In genomic region chr7:135585125-135585687, GRCm38 (mm10) we compare ENCODE assay signal across 44 mouse cellular contexts. TPM values are rescaled to one million over a fixed set of nuclear protein-coding genes. Genes with fewer than 3 reads are reported as not detected.
"Had no signal": no experiment of that assay in that cellular context is flagged by ENCODE, and none has a peak within 500 bp of the region (broad histone marks: within the 10 kb centered on the region; RNA-seq: fewer than 3 reads in every experiment).

No protein-coding gene starts in this region.

- H3K9me3 ChIP-seq: limb, embryonic 10.5 days; limb, embryonic 12.5 days; limb, embryonic 13.5 days; limb, embryonic 15.5 days; liver, embryonic 12.5 days; liver, embryonic 13.5 days; liver, embryonic 15.5 days; lung, embryonic 15.5 days; megakaryocyte, embryonic 14.5 days; midbrain, embryonic 10.5 days; midbrain, embryonic 12.5 days; midbrain, embryonic 15.5 days; neural tube, embryonic 12.5 days had no signal

- H3K27ac ChIP-seq: limb, embryonic 10.5 days; limb, embryonic 12.5 days; limb, embryonic 13.5 days; limb, embryonic 15.5 days; liver, embryonic 12.5 days; liver, embryonic 13.5 days; liver, embryonic 14.5 days; liver, embryonic 15.5 days; lung, embryonic 15.5 days; macrophage; midbrain, embryonic 10.5 days; midbrain, embryonic 12.5 days; midbrain, embryonic 15.5 days; neural tube, embryonic 12.5 days had no signal

- DNase-seq: left cerebral cortex, postnatal 4 days; liver; liver, embryonic 13.5 days; liver, postnatal 0 days; lung, adult 18-20 months; lung, adult 2 months; lung, embryonic 14.5 days; lung, postnatal 10 days; lung, postnatal 14 days; lung, postnatal 36 days; lung, postnatal 4 days; midbrain, embryonic 14.5 days had no signal

- H3K4me3 ChIP-seq: limb, embryonic 10.5 days; limb, embryonic 12.5 days; limb, embryonic 13.5 days; limb, embryonic 15.5 days; liver, embryonic 12.5 days; liver, embryonic 13.5 days; liver, embryonic 15.5 days; lung, embryonic 15.5 days; megakaryocyte, embryonic 14.5 days; midbrain, embryonic 10.5 days; midbrain, embryonic 12.5 days; midbrain, embryonic 15.5 days; myocyte; neural tube, embryonic 12.5 days had no signal

- ATAC-seq: liver, embryonic 12.5 days; liver, postnatal 0 days; lung, postnatal 0 days; midbrain, embryonic 15.5 days; midbrain, embryonic 16.5 days had no signal

- H3K36me3 ChIP-seq: limb, embryonic 10.5 days; limb, embryonic 12.5 days; limb, embryonic 13.5 days; limb, embryonic 15.5 days; liver, embryonic 12.5 days; liver, embryonic 13.5 days; liver, embryonic 15.5 days; lung, embryonic 15.5 days; midbrain, embryonic 10.5 days; midbrain, embryonic 12.5 days; midbrain, embryonic 15.5 days; neural tube, embryonic 12.5 days had no signal

- H3K9ac ChIP-seq: limb, embryonic 12.5 days; limb, embryonic 13.5 days; limb, embryonic 15.5 days; liver, embryonic 12.5 days; liver, embryonic 13.5 days; liver, embryonic 14.5 days; liver, embryonic 15.5 days; liver, postnatal 0 days; lung, embryonic 14.5 days; lung, embryonic 15.5 days; midbrain, embryonic 12.5 days; midbrain, embryonic 15.5 days; neural tube, embryonic 12.5 days had no signal

- H3K4me2 ChIP-seq: limb, embryonic 12.5 days; limb, embryonic 13.5 days; limb, embryonic 15.5 days; liver, embryonic 11.5 days; liver, embryonic 12.5 days; liver, embryonic 13.5 days; liver, embryonic 15.5 days; lung, embryonic 14.5 days; lung, embryonic 15.5 days; midbrain, embryonic 11.5 days; midbrain, embryonic 12.5 days; midbrain, embryonic 15.5 days; neural tube, embryonic 12.5 days had no signal

- H3K4me1 ChIP-seq: midbrain, embryonic 12.5 days; midbrain, embryonic 15.5 days had no signal

- H3K27me3 ChIP-seq: limb, embryonic 15.5 days; liver, embryonic 12.5 days; liver, embryonic 13.5 days; liver, embryonic 15.5 days; lung, embryonic 15.5 days; megakaryocyte, embryonic 14.5 days; midbrain, embryonic 12.5 days; midbrain, embryonic 15.5 days; neural tube, embryonic 12.5 days had no signal

RNA-seq across cellular contexts. Expression of gene Clrn3, which starts 56.8 kb away (rescaled TPM):
- total RNA-seq: left cerebral cortex, postnatal 10 days; left cerebral cortex, postnatal 14 days; left cerebral cortex, postnatal 25 days; left cerebral cortex, postnatal 36 days; left cerebral cortex, postnatal 4 days; liver, adult 2 months; megakaryocyte progenitor cell, adult 5-6 weeks; megakaryocyte, adult 5-6 weeks; megakaryocyte-erythroid progenitor cell, adult 5-6 weeks; midbrain, postnatal 0 days; monocyte, adult 5-6 weeks had no signal
- polyA plus RNA-seq: limb, embryonic 10.5 days; limb, embryonic 11.5 days; limb, embryonic 12.5 days; limb, embryonic 13.5 days; limb, embryonic 15.5 days; liver, embryonic 12.5 days; liver, embryonic 13.5 days; liver, embryonic 14.5 days; liver, postnatal 0 days; lung, adult 2 months; lung, embryonic 14.5 days; lung, embryonic 16.5 days; lung, postnatal 0 days; macrophage; midbrain, embryonic 10.5 days; midbrain, embryonic 11.5 days; midbrain, embryonic 12.5 days; midbrain, embryonic 14.5 days; midbrain, embryonic 15.5 days; midbrain, embryonic 16.5 days; midbrain, postnatal 0 days; myocyte; neural tube, embryonic 11.5 days; neural tube, embryonic 12.5 days had no signal
